Mouse (Mus musculus): ENCODE measurements around the gene Nlrp4e.
"Not testable (repeated sequence)": the region's sequence is repeated elsewhere in the genome, so short reads cannot be mapped to it uniquely, and the experiment has no call there.

Gene Nlrp4e

DNA sequence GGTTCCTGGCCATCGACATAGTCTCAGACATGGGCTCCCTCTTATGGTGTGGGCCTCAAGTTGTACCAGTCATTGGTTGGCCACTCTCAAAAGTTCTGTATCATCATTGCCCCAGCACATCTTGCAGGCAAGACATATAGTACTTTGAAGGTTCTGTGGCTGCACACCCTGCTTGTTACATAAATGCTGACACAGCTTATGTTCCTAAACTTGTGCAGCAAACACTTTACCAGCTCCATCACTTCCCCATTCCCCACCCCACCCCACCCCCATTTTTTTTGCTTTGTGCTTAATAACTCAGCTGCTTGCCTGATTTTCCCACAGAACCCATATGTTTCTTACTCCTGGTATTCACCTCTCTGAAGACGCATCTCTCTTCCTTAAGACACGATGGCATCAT lies at the start of gene Nlrp4e:
Gene Nlrp4e, plus strand, starts transcription at position 301 of the 400 bp plus-strand sequence.
- in situ Hi-C loops (cut with MboI, MseI), result loop anchor here (25.0 kb wide), 2 partner anchors 1389 to 1839 kb away; partner anchors contain the start of gene Gm5891

DNA sequence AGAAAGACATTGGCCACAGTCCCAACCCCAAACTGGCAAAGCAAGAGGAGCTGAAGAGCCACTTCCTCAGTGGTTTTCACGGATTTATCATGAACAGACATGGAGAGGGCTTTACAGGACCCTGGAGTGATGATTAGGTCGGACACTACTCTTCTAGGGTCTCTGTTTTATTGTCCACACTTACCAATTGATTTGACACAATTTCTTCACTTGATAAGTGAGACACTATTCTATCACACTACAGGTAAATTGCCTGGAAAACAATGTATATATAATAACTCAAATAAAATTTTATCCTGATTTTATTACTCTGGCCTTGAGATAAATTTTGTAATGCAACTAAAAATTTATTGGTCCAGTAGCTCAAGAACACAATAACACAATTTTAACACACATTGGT lies 49.4 kb upstream of the Nlrp4e start, which contains the start of gene Vmn1r166:
Gene Vmn1r166, minus strand, starts transcription at position 101 of the 400 bp plus-strand sequence.
- in situ Hi-C loops (cut with MboI, MseI), result not testable (repeated sequence)

DNA sequence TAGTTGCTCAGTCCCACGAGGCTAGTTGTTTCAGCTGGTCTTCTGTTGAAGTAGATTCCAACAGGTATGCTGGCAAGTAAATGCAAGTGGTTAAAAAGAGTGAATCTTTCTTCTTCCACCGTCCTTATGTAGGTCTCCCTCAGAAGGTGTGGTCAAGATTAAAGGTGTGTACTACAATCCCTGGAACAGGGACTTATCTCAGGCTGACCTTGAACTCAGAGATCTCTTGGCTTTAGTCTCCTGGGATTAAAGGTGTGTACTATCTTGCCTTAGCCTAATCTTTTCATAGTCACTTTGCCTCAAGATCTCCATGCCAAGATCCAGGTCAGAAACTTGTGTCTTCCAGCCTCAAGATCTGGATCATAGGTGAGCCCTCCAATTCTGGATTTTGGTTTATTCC lies 22.2 kb upstream of the Nlrp4e start, which contains the start of gene Gm6902:
Gene Gm6902, minus strand, starts transcription at position 101 of the 400 bp plus-strand sequence.
- in situ Hi-C loops (cut with MboI, MseI), result not testable (repeated sequence)

DNA sequence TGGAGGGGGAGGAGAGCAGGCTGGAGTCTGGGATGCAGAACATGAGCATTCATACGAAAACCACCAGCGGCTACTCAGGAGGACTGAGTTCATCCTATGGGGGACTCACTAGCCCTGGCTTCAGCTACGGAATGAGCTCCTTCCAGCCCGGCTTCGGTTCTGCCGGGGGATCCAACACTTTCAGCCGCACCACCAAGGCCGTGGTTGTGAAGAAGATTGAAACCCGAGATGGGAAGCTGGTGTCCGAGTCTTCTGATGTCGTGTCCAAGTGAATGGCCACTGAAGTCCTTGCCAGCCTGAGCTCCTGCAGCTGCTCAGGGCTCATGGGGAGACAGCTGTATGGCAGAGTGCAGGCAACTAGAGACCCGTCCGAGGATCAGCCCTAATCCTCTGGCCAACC lies 57.3 kb downstream of the Nlrp4e start:
- in situ Hi-C loops (cut with MboI, MseI), result not testable (repeated sequence)

DNA sequence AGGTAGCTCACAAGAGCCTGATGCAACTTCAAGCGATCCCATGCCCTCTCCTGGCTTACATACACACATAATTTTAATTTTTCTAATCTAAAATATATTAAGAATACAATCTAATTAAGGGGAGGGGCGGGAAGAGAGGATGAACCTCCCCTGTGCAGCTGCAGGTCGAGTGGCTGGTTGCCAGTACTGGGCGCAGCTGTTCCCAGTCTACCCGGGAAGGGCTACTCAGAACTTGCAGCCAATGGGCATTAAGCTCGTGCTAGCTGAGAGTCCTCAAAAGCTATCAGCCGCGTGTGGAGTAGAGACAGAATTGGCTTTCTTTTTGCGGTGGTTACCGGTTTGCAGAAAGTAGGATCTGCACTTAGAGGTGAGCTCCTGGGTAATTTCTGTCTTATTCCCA lies 84.6 kb downstream of the Nlrp4e start, which contains the start of gene Nlrp5:
Gene Nlrp5, plus strand, starts transcription at position 301 of the 400 bp plus-strand sequence.
- in situ Hi-C loops (cut with MboI, MseI), result no loop called here
